Mouse (Mus musculus): ENCODE measurements around the gene Tra2a.
A peak's percentile ranks its signal among the peaks of the same experiment; 100 is the strongest.

Tra2a gene

GRCm38 (mm10) chr6:49233356-49233755, 30.5 kb downstream of the Tra2a start:
- DNase-seq (ENCODE audit: low spot score in 2 of 2): no peak

- no peak for DNase-seq (ENCODE audit: low spot score in 2 of 2)
These were observed 35.6 kb downstream of the Tra2a start for GRCm38 (mm10) chr6:49228126-49228679.

DNA sequence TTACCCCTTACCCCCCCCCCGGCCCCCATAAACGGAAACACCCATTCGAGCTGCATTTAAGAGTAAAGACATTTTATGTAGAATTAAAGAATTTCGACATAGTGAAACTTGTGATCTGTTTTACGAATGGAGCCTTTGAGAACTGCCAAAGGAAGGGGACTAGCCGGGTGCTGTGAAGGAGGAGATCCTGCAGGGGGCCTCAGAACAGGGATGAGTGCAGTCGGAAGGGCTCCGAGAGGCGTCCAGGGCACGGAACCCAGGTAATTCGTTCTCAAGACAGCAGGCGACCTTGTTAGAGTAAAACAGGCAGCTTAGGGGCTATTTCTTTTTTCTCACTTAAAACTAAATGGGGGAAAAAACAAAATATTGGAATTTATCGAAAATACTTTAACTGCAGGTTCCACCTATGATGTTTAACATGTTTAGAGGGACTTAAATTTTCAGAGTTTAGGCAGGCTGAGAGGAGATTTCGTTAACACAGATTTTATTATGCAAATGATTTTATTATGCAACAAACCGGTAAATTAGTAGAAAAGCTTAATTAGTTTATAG, 36.6 kb downstream of the Tra2a start:
- DNase-seq (ENCODE audit: low spot score in 2 of 2): no peak

GRCm38 (mm10) chr6:49225728-49226123, 38.1 kb downstream of the Tra2a start:
- no peak for DNase-seq (ENCODE audit: low spot score in 2 of 2)

DNA sequence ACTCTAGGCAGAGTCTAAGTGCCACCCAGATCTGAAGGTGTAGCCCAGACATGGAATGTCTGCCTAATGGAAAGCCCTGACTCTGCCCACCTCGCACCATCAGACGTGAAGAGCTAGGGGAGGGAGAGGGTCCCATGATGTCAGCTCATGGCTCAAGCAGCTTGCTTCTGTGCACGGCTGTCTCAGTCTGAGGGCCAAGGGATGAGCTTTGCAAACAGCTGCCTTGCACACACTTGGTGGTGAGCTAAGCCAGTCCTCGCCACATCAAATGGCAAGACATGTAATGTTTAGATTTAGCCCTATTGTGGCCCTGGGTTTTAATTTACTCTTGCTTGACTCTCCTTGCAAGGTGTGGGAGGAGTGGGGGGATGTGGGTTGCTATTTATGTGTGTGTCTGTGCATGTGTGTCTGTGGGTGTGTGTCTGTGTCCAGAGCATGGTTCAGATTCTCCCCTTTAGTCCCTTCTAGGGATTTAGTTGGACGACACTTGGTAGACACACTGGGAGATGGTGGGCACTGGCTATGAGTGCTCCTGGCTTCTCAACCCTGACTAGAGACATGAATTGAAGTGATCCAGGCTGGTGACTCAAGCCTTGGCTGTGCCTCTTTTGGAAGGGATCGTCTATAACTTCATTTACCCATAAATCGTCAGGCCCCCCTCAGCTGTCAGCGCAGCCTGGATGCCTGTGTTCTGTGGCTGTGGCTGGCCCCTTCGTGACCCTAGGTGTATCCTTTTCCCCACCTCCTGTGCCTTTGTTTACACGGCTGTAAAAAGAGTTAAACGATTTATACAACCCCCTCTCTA, 38.7 kb downstream of the Tra2a start:
- no peak for DNase-seq (ENCODE audit: low spot score in 2 of 2)

- DNase-seq (ENCODE audit: low spot score in 2 of 2): no peak
These were observed 41.9 kb downstream of the Tra2a start for GRCm38 (mm10) chr6:49221906-49222305.

GRCm38 (mm10) chr6:49219920-49220604, 43.8 kb downstream of the Tra2a start:
- no peak for DNase-seq (ENCODE audit: low spot score in 2 of 2)

- no peak for DNase-seq (ENCODE audit: low spot score in 2 of 2)
These were observed 44.8 kb downstream of the Tra2a start for GRCm38 (mm10) chr6:49219001-49219560.

- peak in 1 of 2 experiments; percentile 16 for DNase-seq (ENCODE audit: low spot score in 2 of 2)
These were observed 45.5 kb downstream of the Tra2a start for GRCm38 (mm10) chr6:49218275-49218802.

GRCm38 (mm10) chr6:49217581-49218274, 46.1 kb downstream of the Tra2a start:
- DNase-seq (ENCODE audit: low spot score in 2 of 2): peak; percentile 62 to 90

DNA sequence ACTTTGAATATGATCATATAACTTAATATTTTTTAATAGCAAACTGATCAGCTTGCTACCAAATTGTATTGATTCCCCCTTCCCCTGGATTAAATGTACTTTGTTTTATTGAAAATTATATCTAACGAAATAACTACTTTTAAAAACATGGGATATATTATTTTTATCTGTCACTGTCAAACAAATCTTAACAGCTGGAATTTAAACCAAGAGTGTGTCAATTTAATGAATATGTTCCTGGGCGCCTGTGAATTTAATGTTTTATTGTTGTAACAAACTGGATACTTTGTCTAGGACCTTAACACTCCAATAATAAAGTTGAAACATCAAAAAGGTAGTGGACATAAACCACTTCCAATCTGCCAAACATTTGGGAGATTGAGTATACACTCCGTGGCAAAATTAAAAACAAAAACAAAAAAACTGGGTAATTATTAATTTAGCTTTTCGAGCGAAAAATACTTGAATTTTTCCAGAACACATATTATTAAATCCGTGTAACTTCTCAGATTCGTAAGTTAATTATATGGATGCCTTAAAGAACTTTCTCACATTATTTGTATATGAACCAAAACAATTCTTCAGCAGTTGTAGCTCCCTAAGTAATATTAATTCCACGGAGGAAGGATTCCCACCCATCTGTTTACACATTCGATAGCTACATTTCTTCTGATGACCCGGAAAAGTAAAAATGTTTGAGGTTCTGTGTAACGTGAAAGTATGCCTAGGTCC, 46.9 kb downstream of the Tra2a start:
- no peak for DNase-seq (ENCODE audit: low spot score in 2 of 2)

- DNase-seq (ENCODE audit: low spot score in 2 of 2): peak in 1 of 2 experiments; percentile 19
These were observed 47.9 kb downstream of the Tra2a start for GRCm38 (mm10) chr6:49215748-49216585.

DNA sequence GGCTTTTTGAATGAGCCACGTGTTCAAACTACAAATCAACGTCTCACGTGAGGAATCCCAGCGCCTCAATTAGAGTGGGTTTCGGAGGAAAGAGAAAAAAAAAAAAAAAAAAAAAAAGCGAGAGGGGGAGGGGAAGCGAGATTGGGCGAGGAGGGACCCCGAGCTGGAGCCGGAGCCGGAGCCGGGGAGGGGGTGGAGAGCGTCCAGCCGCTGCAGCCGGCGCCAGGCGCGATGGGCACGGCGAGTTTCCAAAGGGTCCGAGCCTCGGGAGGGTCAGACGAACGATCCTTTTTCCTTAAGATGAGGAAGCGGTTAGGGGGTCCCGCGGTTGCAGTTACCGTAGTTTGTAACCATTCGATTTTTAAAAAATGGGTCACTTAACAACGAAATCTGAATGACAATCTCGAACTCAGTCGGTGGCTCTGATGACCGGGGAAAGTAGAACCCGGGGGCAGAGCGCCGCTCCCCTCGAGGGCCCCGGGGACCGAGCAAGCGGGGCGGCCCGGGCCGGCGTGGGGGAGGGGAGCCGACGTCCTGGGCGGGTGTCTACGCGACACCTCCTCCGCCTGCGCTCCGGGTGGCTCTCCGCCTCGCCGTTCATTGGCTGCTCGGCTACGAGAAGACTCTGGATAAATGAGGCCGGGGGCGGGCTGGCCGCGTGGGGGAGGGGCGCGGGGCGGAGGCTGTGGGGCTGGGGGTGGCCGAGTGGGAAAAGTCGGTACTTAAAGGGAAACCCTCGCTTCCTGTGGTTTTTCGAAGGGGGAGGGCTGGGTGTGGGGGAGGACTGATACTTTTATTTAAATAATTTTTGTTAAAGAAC, 48.7 kb downstream of the Tra2a start, which contains the start of gene Igf2bp3:
TSS of gene Igf2bp3 (minus strand) at position 30 of the 820 bp plus-strand sequence.
- DNase-seq (ENCODE audit: low spot score in 2 of 2): peak; percentile 63 to 84

- peak in 1 of 2 experiments; percentile 51 for DNase-seq (ENCODE audit: low spot score in 2 of 2)
These were observed 49.5 kb downstream of the Tra2a start for GRCm38 (mm10) chr6:49214086-49214927.

DNA sequence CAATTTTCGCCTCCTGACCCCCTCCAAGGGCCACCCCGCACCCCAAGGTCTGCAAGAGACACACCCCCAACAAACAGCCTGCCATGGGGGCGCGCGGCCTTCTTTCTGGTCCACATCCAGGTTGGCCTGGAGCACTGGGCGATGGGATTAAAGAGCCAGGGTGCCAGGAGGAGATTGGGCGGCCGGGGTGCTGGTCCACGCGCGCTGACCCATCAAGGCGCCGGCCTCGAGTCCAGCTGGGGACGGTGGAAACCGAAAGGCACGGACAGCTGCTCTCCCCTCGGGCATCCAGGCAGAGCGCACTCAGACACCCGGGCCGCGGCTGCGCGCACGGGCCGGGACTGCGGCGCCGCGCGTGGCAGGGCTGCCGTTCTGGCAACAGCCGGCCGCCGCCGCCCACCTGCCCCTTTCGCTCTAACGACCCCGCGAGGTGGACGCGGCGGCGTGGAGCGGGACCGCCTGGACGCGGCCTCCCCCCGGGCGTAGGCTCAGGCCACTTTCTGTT, 50.2 kb downstream of the Tra2a start:
- DNase-seq (ENCODE audit: low spot score in 2 of 2): peak in 1 of 2 experiments; percentile 22

DNA sequence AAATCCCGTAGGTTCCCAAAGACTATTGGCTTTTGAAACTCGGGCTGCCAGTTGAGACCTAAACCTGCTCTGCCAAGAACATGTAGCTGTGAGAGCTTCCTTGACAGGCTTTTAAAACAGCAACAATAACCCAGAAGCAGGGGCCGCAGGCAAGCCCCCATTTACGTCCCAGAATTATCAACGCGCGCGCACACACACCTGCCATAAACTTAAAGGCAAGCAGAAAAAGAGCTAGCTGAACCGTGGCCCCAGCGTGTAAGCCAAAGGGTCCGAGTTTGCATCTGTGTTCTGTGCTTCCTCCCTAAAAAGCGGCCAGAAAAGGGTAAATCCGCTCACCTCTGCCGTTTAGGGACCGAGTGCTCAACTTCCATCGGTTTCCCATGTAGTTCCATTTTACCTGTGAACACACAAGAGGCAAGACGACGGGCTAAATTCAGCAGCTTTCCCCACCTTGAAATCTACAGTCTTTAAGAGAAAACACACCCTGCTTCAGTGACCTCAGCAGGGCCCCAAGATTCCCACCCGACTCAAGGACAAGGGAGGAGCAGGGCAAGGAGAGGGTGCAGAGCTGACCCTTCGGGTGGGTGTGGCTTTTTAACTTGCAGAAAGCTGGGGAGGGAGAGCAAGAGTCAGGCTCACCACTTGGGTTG, 50.8 kb downstream of the Tra2a start:
- no peak for DNase-seq (ENCODE audit: low spot score in 2 of 2)

GRCm38 (mm10) chr6:49212141-49212540, 51.7 kb downstream of the Tra2a start:
- no peak for DNase-seq (ENCODE audit: low spot score in 2 of 2)
